Mouse (Mus musculus) embryonic facial prominence, embryonic 11.5 days (tissue): ENCODE data around the gene Plin2. TPM values are rescaled to one million over a fixed set of nuclear protein-coding genes. Genes with fewer than 3 reads are reported as not detected.
"Not testable (repeated sequence)": the region's sequence is repeated elsewhere in the genome, so short reads cannot be mapped to it uniquely, and the experiment has no call there.

ENCODE experiments used
- ATAC-seq: fragments of 200-750 bp; cut with Nextera tagmentation; replicated peaks from 2 replicates; pipeline ENCODE4 v1.8.0; 2017; ENCODE audit warnings: low read depth; ENCODE audit not compliant: insufficient number of reproducible peaks, low FRiP score, low TSS enrichment
- DNase-seq: peaks from one replicate; pipeline ENCODE4 v3.0.0-alpha.2; 2015; ENCODE audit warnings: low spot score
- H3K27ac ChIP-seq: fragments of 300-500 bp; sonication (generic); replicated peaks from 2 replicates; pipeline ENCODE4 v1.5.1; 2014; ENCODE audit warnings: mild to moderate bottlenecking, low read depth, low read length, control low read depth
- H3K27me3 ChIP-seq: fragments of 300-500 bp; sonication (generic); 2 replicates; pipeline ENCODE4 v1.6.1; 2014; ENCODE audit warnings: mild to moderate bottlenecking, low read length, moderate library complexity, mixed read lengths; ENCODE audit not compliant: control insufficient read depth, insufficient read depth
- H3K36me3 ChIP-seq: fragments of 300-500 bp; sonication (generic); replicated peaks from 2 replicates; pipeline ENCODE4 v1.6.1; 2014; ENCODE audit warnings: low read depth, mild to moderate bottlenecking, low read length, moderate library complexity, mixed read lengths; ENCODE audit not compliant: control insufficient read depth, insufficient read depth
- H3K4me1 ChIP-seq: fragments of 300-500 bp; sonication (generic); 2 replicates; pipeline ENCODE4 v1.6.1; 2014; ENCODE audit warnings: low read length, mixed read lengths; ENCODE audit not compliant: control insufficient read depth, insufficient read depth
- H3K4me2 ChIP-seq: fragments of 300-500 bp; sonication (generic); 2 replicates; pipeline ENCODE4 v1.6.1; 2014; ENCODE audit warnings: low read depth, mild to moderate bottlenecking, control low read depth, low read length, moderate library complexity
- H3K4me3 ChIP-seq: fragments of 300-500 bp; sonication (generic); 2 replicates; pipeline ENCODE4 v1.5.1; 2014; ENCODE audit warnings: low read depth, low read length, control low read depth
- H3K9ac ChIP-seq: fragments of 300-500 bp; sonication (generic); replicated peaks from 2 replicates; pipeline ENCODE4 v1.6.1; 2014; ENCODE audit warnings: mild to moderate bottlenecking, control low read depth, low read length
- H3K9me3 ChIP-seq: fragments of 300-500 bp; sonication (generic); replicated peaks from 2 replicates; pipeline ENCODE4 v1.6.1; 2016; ENCODE audit warnings: mild to moderate bottlenecking, low read length, inconsistent platforms, mixed read lengths; ENCODE audit not compliant: control insufficient read depth
- WGBS: fragments of 180-500 bp; shearing (Covaris S2); extraction: QIAGEN DNeasy Blood & Tissue Kit; methylation state at CpG from one replicate; pipeline ENCODE4 v1.1.7; 2014; 5-methylcytosine and 5-hydroxymethylcytosine counted together
- polyA plus RNA-seq: library from polyadenylated mRNA; unstranded; fragments of >200 nt; fragmentation: Nextera tagmentation; extraction: Ambion mirVana; gene quantifications from 2 replicates; pipeline ENCODE4 v1.2.1, GENCODE M21; 2014

Gene Plin2
- polyA plus RNA-seq, 1 experiment from 2014 or later: 79.8 TPM

DNA sequence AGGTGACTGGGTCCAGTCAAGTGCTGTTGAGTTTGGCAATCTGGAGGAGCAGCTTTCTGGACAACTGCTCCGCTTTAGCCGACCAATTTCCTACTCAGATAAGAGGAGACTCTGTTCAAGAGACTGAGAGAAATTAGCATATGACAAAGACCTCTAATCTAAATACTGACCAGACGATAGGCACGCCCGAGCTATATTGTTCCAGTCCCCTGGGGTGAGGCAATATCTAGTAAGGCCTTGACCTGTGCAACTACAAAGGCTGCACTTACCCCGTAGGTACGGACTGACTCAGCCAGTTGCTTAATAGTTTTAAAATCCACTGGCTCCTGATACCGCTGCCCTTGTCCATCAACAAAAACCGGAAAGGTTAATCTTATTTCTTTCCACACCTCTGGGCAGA lies 32.3 kb downstream of the Plin2 start:
- H3K27ac ChIP-seq, H3K36me3 ChIP-seq, H3K4me2 ChIP-seq, ATAC-seq, H3K4me3 ChIP-seq, DNase-seq, H3K4me1 ChIP-seq, H3K27me3 ChIP-seq, H3K9me3 ChIP-seq, H3K9ac ChIP-seq: not testable (repeated sequence)
- WGBS: 90% methylated on average over 9 of the region's 9 CpGs

DNA sequence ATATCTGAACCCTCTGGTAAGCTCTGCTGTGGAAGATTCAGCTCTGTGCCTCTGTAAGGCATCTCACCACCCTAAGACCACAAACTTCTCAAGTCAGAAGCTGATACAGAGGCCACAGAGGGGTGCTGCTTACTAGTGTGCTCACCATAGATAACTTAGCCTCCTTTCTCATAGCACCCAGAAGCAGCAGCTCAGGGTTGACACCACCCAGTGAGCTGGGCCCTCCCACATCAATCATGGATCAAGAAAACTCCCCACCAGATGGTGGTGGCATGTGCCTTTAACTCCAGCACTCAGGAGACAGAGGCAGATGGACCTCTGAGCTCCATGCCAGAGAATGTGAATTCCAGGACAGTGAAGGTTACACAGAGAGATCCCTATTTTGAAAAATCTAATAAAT lies 35.0 kb downstream of the Plin2 start:
- H3K9ac ChIP-seq, DNase-seq, H3K36me3 ChIP-seq, H3K4me1 ChIP-seq, H3K4me3 ChIP-seq, H3K27me3 ChIP-seq, H3K9me3 ChIP-seq, H3K4me2 ChIP-seq, ATAC-seq, H3K27ac ChIP-seq: not testable (repeated sequence)

DNA sequence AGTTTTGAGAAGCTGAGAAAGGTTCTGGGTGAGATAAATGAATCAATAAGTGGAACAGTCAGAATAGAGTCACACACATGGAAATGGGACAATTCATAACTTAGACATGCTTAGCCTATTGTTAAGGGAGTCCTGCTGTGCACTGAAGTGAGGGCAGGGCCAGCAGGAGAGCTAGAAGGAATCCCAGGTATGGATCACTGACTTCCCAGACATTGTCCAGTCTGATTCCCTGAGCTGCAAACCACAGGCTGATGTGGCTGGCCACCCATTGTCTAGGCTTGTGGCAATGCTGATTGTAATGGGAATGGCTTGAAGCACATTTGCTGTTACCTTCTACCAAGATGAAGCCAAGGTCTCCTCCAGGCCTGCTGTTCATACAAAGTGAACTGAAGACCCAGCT lies 35.5 kb downstream of the Plin2 start:
- not testable (repeated sequence) for H3K36me3 ChIP-seq, H3K9ac ChIP-seq, H3K27ac ChIP-seq, ATAC-seq, H3K27me3 ChIP-seq, H3K9me3 ChIP-seq, DNase-seq, H3K4me1 ChIP-seq, H3K4me2 ChIP-seq, H3K4me3 ChIP-seq

DNA sequence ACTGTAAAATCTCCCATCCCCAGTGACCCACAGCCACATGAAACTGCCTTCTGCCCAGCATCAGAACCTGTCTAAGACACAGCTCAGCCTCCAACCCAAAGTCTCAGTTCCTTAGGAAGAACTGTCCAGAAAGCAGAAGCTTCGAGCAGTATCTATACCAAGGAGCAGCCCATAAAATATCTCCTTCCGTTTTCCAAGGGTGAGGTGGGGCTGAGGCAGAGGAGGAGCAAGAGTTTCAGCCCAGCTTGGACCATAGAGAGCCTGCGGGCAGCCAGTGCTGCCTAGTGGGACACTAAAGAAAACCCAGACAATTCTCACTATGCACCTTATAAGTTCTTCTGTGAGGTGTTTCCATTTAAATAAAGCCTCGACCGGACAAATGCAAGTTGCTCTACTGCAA lies 37.3 kb downstream of the Plin2 start:
- not testable (repeated sequence) for ATAC-seq, H3K9ac ChIP-seq, H3K36me3 ChIP-seq, H3K4me3 ChIP-seq, H3K27me3 ChIP-seq, DNase-seq, H3K4me1 ChIP-seq, H3K27ac ChIP-seq, H3K4me2 ChIP-seq, H3K9me3 ChIP-seq
- 72% methylated on average over 5 of the region's 5 CpGs for WGBS

DNA sequence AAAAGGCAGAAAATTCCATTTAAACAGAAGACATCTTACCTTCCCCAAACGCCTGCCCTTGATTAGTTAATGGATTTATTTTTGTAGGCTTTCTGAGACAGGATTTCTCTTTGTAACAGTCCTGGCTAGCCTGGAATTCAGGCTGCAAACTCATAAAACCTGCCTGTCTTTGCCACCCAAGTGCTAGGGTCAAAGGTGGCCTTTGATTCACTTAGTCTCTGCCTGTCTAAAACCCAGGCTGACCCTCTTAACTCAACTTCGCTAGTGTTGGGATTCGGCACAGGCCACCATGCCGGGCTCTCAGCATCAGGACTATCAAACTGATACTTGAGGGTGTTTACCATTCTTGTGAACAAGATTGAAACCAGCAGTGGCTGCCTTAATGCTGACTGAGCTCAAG lies 38.0 kb downstream of the Plin2 start:
- 46% methylated on average over 4 of the region's 4 CpGs for WGBS
- no peaks in the 10 kb centered on the region for H3K27me3 ChIP-seq
- no peaks in the 10 kb centered on the region for H3K9me3 ChIP-seq
- H3K4me3 ChIP-seq: no peak overlapping the region
- no peaks in the 10 kb centered on the region for H3K4me1 ChIP-seq
- no peak overlapping the region for H3K9ac ChIP-seq
- H3K27ac ChIP-seq: no peak overlapping the region
- ATAC-seq (no peak), DNase-seq (no peak)
- H3K4me2 ChIP-seq: no peak overlapping the region
- no peaks in the 10 kb centered on the region for H3K36me3 ChIP-seq

DNA sequence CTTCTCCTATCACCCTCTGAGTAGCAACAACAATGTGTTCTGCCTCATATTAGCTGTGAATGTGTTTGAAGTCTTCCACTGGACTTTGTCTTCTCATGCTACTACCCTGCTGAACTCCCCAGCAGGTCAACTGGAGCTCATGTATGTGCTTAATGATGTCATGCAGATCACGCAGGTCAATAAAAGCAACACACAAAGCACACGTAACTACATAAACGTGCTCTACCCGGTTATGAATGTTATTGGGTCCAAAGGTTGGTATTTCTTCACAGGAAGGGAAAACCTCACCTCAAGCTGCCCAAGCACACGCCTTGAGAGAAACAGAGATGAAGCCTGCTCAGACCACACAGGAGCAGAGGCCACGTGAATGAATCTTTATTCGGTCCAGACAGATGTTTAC lies 43.4 kb downstream of the Plin2 start:
- H3K36me3 ChIP-seq, H3K27ac ChIP-seq, ATAC-seq, H3K9ac ChIP-seq, H3K4me1 ChIP-seq, DNase-seq, H3K4me2 ChIP-seq, H3K9me3 ChIP-seq, H3K4me3 ChIP-seq, H3K27me3 ChIP-seq: not testable (repeated sequence)
- WGBS: 88% methylated on average over 7 of the region's 7 CpGs

DNA sequence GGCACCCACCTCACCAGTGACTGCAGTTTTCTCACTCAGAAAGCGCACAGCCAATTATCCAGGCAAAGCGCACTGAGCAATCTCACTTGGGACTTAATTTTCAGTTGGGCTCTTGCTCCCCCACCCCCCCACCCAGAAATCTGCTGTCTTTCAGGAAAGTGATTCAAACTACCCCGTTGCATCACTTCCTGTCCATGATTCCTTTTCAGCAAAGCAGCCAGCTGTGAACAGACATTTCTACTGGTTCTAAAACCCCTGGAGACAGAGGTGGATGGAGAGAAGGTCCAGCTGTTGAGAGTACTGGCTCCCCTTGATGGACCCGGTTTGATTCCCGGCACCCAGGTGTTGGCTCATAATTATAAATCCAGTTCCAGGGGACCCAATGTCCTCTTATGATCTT lies 44.4 kb downstream of the Plin2 start:
- DNase-seq (no peak), ATAC-seq (no peak)
- no peaks in the 10 kb centered on the region for H3K4me1 ChIP-seq
- 79% methylated on average over 5 of the region's 5 CpGs for WGBS
- H3K27me3 ChIP-seq: no peaks in the 10 kb centered on the region
- H3K9me3 ChIP-seq: no peaks in the 10 kb centered on the region
- H3K9ac ChIP-seq: no peak overlapping the region
- H3K4me2 ChIP-seq: no peak overlapping the region
- no peaks in the 10 kb centered on the region for H3K36me3 ChIP-seq
- no peak overlapping the region for H3K27ac ChIP-seq
- no peak overlapping the region for H3K4me3 ChIP-seq

DNA sequence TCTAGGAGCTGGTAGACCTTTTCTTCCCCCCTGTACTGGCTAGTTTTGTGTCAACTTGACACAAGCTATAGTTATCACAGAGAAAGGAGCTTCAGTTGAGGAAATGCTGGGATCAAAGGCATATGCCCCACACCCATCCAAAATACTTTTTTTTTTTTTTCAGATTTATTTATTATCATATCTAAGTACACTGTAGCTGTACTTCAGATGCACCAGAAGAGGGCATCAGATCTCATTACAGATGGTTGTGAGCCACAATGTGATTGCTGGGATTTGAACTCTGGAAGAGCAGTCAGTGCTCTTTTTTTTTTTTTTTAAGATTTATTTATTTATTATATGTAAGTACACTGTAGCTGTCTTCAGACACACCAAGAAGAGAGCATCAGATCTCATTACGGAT lies 47.3 kb downstream of the Plin2 start:
- WGBS: 80% methylated on average over 1 of the region's 1 CpGs

DNA sequence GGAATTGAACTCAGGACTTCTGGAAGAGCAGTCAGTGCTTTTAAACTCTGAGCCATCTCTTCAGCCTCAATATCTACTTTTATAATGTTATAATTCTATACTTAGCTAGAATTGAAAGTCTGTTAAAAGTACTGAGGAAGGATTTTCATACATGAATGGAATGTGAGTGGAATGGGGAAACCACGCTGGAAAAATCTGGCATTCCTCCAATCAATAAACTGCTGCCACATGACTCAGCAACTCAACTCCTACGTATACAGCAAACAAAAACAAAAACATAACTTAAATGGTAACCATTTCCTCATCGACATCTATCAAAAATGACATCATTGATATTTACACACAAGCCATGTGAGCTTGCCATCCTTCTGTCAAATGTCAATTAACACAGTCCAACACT lies 47.7 kb downstream of the Plin2 start:
- Histone ChIP-seq H3K9ac (no peak overlapping the region), H3K4me2 (no peak overlapping the region), H3K9me3 (no peaks in the 10 kb centered on the region), H3K27me3 (no peaks in the 10 kb centered on the region), H3K36me3 (no peaks in the 10 kb centered on the region), H3K4me3 (no peak overlapping the region), H3K27ac (no peak overlapping the region), H3K4me1 (no peaks in the 10 kb centered on the region)
- ATAC-seq (no peak), DNase-seq (no peak)
- 77% methylated on average over 3 of the region's 3 CpGs for WGBS

More for the DNA sequence above, 47.3 kb downstream of the Plin2 start:
- H3K27me3 ChIP-seq, H3K36me3 ChIP-seq, H3K9me3 ChIP-seq, ATAC-seq, DNase-seq, H3K4me3 ChIP-seq, H3K27ac ChIP-seq, H3K9ac ChIP-seq, H3K4me2 ChIP-seq, H3K4me1 ChIP-seq: not testable (repeated sequence)
